Mouse (Mus musculus): ENCODE data around the gene Zfp770. TPM values are rescaled to one million over a fixed set of nuclear protein-coding genes. Genes with fewer than 3 reads are reported as not detected.
A peak's percentile ranks its signal among the peaks of the same experiment; 100 is the strongest.

Gene Zfp770
- total and polyA plus RNA-seq, 3 experiments = 3.4 to 18.6 (median 16.8) TPM

GRCm38 (mm10) chr2:114174651-114175484, 26.4 kb downstream of the Zfp770 start:
- WGBS = under 1% methylated on average over 44 of the region's 44 CpGs

GRCm38 (mm10) chr2:114173248-114173647, 28.0 kb downstream of the Zfp770 start:
- H3K27me3 ChIP-seq (ENCODE audit: control insufficient read depth, insufficient read depth, low read length) = no peaks in the 10 kb centered on the region
- H3K79me2 ChIP-seq (replicated peaks; ENCODE audit: control insufficient read depth, insufficient read depth, low read length) = peaks cover 8% of the 10 kb centered on the region
- intact Hi-C loops (cut with DNase I) = no loop called here
- H3K4me1 ChIP-seq (ENCODE audit: control insufficient read depth, insufficient read depth, low read length) = peaks cover 4% of the 10 kb centered on the region
- no peak overlapping the region for H3K9ac ChIP-seq (ENCODE audit: low read depth, low read length)
- no peak for DNase-seq
- H3K27ac ChIP-seq = no peak overlapping the region
- H3K4me3 ChIP-seq = no peak overlapping the region
- peaks cover 6% of the 10 kb centered on the region for H3K36me3 ChIP-seq (ENCODE audit: control insufficient read depth, insufficient read depth, low read length)
- TF ChIP-seq POLR2A (IDR thresholded peaks at IDR 0.05; ENCODE audit: insufficient read depth, low read depth, low read length) = no peak
- no peak for TF ChIP-seq CTCF (IDR thresholded peaks at IDR 0.05)

More at GRCm38 (mm10) chr2:114174651-114175484, 26.4 kb downstream of the Zfp770 start:
- Histone ChIP-seq H3K4me3 (peak overlapping the region; percentile 93), H3K79me2 (replicated peaks; ENCODE audit: control insufficient read depth, insufficient read depth, low read length) (peaks cover 8% of the 10 kb centered on the region), H3K4me1 (ENCODE audit: control insufficient read depth, insufficient read depth, low read length) (peaks cover 4% of the 10 kb centered on the region), H3K36me3 (ENCODE audit: control insufficient read depth, insufficient read depth, low read length) (peaks cover 6% of the 10 kb centered on the region), H3K27ac (peak overlapping the region; percentile 71), H3K9ac (ENCODE audit: low read depth, low read length) (peak overlapping the region; percentile 99), H3K27me3 (ENCODE audit: control insufficient read depth, insufficient read depth, low read length) (no peaks in the 10 kb centered on the region)
- intact Hi-C loops (cut with DNase I) = loop anchor here (1.0 kb wide), 1 partner anchor 26 kb away; the partner anchor contains the start of gene Zfp770
- peak; percentile 80 to 86 for DNase-seq
- TF ChIP-seq POLR2A (IDR thresholded peaks at IDR 0.05; ENCODE audit: insufficient read depth, low read depth, low read length) = peak; percentile 75
- peak; percentile 90 for TF ChIP-seq CTCF (IDR thresholded peaks at IDR 0.05)
- TF ChIP-seq EP300 (IDR thresholded peaks at IDR 0.05; ENCODE audit: insufficient read depth, low read depth, low read length) = 0 out of 2 replicates have a peak, but pooled peaks have one; percentile 27

- intact Hi-C loops (cut with DNase I) = no loop called here
- no peak overlapping the region for H3K4me3 ChIP-seq
- H3K4me1 ChIP-seq (ENCODE audit: control insufficient read depth, insufficient read depth, low read length) = no peaks in the 10 kb centered on the region
- no peak overlapping the region for H3K27ac ChIP-seq
- no peak overlapping the region for H3K9ac ChIP-seq (ENCODE audit: low read depth, low read length)
- H3K27me3 ChIP-seq (ENCODE audit: control insufficient read depth, insufficient read depth, low read length) = no peaks in the 10 kb centered on the region
- DNase-seq = no peak
- H3K79me2 ChIP-seq (replicated peaks; ENCODE audit: control insufficient read depth, insufficient read depth, low read length) = peaks cover 3% of the 10 kb centered on the region; the same call in 1 of the 2 replicates
- TF ChIP-seq POLR2A (IDR thresholded peaks at IDR 0.05; ENCODE audit: insufficient read depth, low read depth, low read length) (no peak), EP300 (IDR thresholded peaks at IDR 0.05; ENCODE audit: insufficient read depth, low read depth, low read length) (no peak), CTCF (IDR thresholded peaks at IDR 0.05) (no peak)
- H3K36me3 ChIP-seq (ENCODE audit: control insufficient read depth, insufficient read depth, low read length) = peaks cover 5% of the 10 kb centered on the region; the same call in 1 of the 2 replicates
Measured at GRCm38 (mm10) chr2:114167837-114168236, 33.4 kb downstream of the Zfp770 start.

GRCm38 (mm10) chr2:114161978-114162377, 39.3 kb downstream of the Zfp770 start:
- TF ChIP-seq CTCF (IDR thresholded peaks at IDR 0.05) = no peak
- TF ChIP-seq EP300 (IDR thresholded peaks at IDR 0.05; ENCODE audit: insufficient read depth, low read depth, low read length) = no peak
- TF ChIP-seq POLR2A (IDR thresholded peaks at IDR 0.05; ENCODE audit: insufficient read depth, low read depth, low read length) = no peak
- Histone ChIP-seq H3K4me3 (no peak overlapping the region), H3K79me2 (replicated peaks; ENCODE audit: control insufficient read depth, insufficient read depth, low read length) (peaks cover 1% of the 10 kb centered on the region; the same call in 1 of the 2 replicates), H3K36me3 (ENCODE audit: control insufficient read depth, insufficient read depth, low read length) (peaks cover 3% of the 10 kb centered on the region; the same call in 1 of the 2 replicates), H3K27me3 (ENCODE audit: control insufficient read depth, insufficient read depth, low read length) (no peaks in the 10 kb centered on the region), H3K27ac (no peak overlapping the region), H3K4me1 (ENCODE audit: control insufficient read depth, insufficient read depth, low read length) (no peaks in the 10 kb centered on the region), H3K9ac (ENCODE audit: low read depth, low read length) (no peak overlapping the region)
- intact Hi-C loops (cut with DNase I) = no loop called here
- DNase-seq = no peak
- WGBS = 97% methylated on average over 1 of the region's 1 CpGs

- Histone ChIP-seq H3K27ac (no peak overlapping the region), H3K4me1 (ENCODE audit: control insufficient read depth, insufficient read depth, low read length) (no peaks in the 10 kb centered on the region), H3K27me3 (ENCODE audit: control insufficient read depth, insufficient read depth, low read length) (no peaks in the 10 kb centered on the region), H3K4me3 (no peak overlapping the region), H3K79me2 (replicated peaks; ENCODE audit: control insufficient read depth, insufficient read depth, low read length) (no peaks in the 10 kb centered on the region), H3K9ac (ENCODE audit: low read depth, low read length) (no peak overlapping the region), H3K36me3 (ENCODE audit: control insufficient read depth, insufficient read depth, low read length) (peaks cover 2% of the 10 kb centered on the region)
- TF ChIP-seq POLR2A (IDR thresholded peaks at IDR 0.05; ENCODE audit: insufficient read depth, low read depth, low read length) (no peak), EP300 (IDR thresholded peaks at IDR 0.05; ENCODE audit: insufficient read depth, low read depth, low read length) (no peak), CTCF (IDR thresholded peaks at IDR 0.05) (no peak)
- intact Hi-C loops (cut with DNase I) = no loop called here
- no peak for DNase-seq
- 37% methylated on average over 4 of the region's 4 CpGs for WGBS
Measured at GRCm38 (mm10) chr2:114157345-114157744, 43.9 kb downstream of the Zfp770 start.

GRCm38 (mm10) chr2:114156639-114157038, 44.6 kb downstream of the Zfp770 start:
- H3K4me1 ChIP-seq (ENCODE audit: control insufficient read depth, insufficient read depth, low read length) = no peaks in the 10 kb centered on the region
- TF ChIP-seq CTCF (IDR thresholded peaks at IDR 0.05) (no peak), POLR2A (IDR thresholded peaks at IDR 0.05; ENCODE audit: insufficient read depth, low read depth, low read length) (no peak)
- no peaks in the 10 kb centered on the region for H3K27me3 ChIP-seq (ENCODE audit: control insufficient read depth, insufficient read depth, low read length)
- no peak overlapping the region for H3K9ac ChIP-seq (ENCODE audit: low read depth, low read length)
- no peak for DNase-seq
- H3K27ac ChIP-seq = no peak overlapping the region
- H3K4me3 ChIP-seq = no peak overlapping the region
- no peaks in the 10 kb centered on the region for H3K79me2 ChIP-seq (replicated peaks; ENCODE audit: control insufficient read depth, insufficient read depth, low read length)
- WGBS = 97% methylated on average over 1 of the region's 1 CpGs
- H3K36me3 ChIP-seq (ENCODE audit: control insufficient read depth, insufficient read depth, low read length) = peaks cover 2% of the 10 kb centered on the region
- intact Hi-C loops (cut with DNase I) = no loop called here
